Mouse (Mus musculus) cerebellum, postnatal 4 days (tissue): ENCODE results near the gene Exoc6b.

ENCODE experiments used
- DNase-seq, 2 experiments: peaks; one replicate each; pipeline ENCODE4 v3.0.0; 2022; ENCODE audit warnings: low spot score in 2 of 2, mixed read lengths in 1 of 2

The Exoc6b gene

DNA sequence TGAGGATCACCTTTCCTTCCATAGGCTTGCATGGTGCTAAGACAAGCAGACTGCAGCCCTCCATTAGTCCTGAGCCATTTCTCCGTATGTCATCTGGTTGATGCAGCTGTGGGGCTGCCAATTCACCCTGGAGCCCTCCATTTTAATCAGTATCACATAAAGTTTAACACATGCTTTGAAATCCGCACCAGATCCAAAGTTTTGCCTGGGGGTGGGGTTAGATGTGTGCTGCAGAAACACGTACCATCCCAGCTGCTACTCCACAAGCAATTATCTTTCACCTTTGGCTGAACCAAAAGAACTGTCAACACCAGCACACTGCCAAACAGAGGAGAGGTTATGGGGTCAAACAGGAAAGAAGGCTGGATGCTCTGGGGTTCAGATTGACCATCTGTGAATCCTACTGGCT lies 92.7 kb downstream of the Exoc6b start:
- no peak for DNase-seq

DNA sequence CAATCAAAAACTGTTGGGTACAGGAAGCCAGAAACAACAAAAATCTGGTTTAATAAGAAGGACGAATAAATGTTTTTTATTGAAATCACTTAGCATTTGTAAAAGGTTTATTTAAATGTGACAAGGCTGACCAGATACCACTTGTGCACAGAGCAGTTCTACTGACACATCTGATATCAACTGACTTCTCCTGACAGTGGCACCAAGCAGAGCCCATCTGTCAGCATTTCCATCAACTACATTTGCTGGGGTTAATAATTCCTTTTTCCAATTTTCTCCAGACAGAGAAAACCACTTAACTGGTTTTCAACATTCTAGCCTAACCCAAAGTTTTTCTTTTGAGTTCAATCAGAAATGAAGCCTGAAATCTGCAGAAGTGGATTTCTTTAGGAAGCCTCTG lies 100.8 kb downstream of the Exoc6b start:
- DNase-seq: no peak

DNA sequence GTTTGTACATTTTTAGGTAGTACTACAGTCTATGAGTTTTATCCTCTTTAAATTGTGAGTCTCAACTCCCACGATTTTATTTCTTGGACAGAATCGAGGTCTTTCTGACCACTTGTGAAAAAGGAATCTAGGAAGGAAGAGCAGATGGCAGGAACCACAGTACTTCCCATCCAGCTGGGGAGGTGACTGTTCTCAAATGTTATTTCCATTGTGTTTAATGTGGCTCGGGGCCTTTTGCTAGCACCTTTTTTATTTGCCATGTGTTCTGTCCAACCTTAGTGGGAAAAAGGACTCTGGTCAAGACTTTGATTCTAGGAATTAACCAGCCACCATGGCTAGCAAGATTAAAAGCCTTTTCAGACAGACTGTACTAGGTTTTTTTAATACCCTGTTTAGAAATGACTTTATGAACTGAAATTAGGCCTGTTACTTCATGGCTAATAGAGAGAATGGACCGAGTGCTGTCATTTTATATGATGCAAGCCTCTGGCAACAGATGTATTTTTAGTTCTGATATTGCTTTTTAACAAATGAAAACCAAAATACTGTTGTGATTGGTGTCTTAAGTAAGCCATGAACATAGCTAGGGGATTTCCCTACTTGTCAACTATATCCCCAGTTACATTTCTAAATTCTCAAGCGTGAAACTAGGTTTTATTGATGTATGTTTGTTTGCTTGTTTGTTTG lies 104.4 kb downstream of the Exoc6b start:
- DNase-seq: no peak

DNA sequence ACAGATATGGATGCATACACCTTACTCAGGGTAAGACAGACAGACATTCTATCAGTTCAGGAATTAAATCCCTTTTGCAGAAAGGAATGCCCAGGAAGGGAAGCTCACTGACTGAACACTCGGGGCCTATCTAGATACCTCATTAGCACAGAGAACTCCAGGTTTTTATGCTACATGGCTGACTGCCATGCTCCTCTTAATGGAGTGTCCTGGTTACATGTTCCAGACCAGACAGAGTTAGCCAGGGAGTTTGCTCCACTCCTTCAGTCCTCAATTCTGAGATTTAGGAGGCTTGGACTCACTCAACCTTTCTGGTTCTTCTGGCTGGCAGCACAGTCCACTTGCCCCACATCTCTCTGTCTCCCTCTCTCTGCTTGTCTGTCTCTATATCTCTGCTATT lies 106.3 kb downstream of the Exoc6b start:
- no peak for DNase-seq

DNA sequence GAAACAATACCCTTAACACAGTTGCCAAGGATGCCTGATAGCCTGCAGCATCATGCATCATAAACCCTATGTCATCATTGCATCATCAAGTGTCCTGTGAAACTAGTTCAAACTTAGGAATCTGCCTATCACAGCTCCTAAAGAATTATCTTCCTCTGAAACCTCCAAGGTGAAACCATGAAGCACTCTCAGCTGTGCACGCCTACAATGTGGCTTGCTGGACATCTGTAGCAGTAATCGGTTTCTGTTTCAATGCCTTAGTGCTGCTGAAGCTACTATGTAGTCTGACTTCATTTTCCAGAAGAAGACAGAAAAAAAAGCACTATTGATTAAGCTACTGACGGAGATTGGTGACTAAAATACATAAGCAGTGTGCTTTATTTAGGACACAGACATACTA lies 107.5 kb downstream of the Exoc6b start:
- DNase-seq: no peak

DNA sequence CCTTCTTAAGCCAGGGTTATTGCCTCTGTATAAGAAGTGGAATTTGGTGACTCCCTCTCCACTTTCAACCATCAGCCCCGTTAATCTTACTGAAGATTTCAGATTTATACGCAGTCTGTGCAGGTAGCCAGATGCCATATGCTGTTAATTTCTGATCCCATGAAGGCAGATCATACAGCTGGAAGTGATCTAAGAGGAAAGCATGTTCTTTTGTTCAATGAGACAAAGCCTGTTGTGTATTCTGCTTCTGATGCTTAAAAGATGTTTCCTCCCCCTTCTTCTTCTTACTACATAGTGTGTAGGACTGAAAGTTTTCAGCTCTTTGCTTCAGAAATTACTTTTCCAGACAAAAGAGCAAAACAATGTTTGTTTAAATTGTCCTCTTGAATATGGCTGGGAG lies 109.8 kb downstream of the Exoc6b start:
- no peak for DNase-seq

DNA sequence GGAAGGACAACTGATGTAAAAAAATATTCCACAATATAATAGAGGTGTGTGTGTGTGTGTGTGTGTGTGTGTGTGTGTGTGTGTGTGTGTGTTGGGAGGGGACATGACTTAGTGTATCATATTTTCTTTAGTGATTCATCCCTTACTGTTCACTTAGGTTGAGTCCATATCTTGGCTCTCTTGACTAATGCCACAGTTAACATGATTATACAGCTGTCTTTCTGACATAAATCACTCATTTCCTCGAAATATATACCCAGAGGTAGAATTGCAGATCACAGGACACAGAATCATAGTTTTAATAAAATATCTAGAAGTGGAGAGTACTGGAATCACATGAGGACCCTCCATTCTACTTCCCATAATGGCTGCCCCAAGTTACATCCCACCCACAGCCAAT lies 117.7 kb downstream of the Exoc6b start:
- no peak for DNase-seq

DNA sequence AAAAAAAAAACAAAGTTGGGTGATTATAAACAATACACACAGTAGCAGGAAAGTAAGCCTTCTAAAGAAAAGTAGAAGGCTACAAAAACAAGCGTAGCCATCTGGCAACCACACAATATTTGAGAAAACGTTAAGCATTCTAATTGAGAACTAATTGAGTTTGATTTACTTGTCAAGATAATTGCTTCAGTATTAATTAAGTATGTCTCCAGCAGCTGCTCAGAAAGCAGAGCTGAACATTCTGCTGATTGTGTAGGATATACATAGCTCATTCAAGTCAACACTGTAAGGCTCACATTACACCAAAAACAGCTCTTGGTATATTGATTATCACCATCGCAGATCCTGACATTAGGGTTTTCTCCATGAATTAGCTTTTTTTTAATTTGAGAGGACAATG lies 122.7 kb downstream of the Exoc6b start:
- no peak for DNase-seq

DNA sequence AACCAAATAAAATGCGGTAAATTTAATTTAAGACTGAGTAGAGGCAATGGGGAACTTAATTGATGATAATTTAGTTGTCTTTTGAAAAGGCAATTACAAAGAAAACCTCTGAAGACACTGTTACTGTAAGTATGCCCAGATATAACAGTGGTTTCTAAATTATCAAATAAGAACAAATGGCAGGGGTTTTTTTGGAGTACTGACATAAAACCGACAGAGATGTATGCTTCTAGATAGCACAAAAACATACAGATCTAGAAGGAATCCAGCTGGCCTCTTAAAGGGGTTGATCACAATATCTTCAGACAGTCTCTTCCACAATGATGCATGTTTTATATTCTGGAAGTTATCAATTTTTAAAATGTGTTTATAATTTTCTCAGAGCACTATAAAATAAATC lies 123.2 kb downstream of the Exoc6b start:
- no peak for DNase-seq

DNA sequence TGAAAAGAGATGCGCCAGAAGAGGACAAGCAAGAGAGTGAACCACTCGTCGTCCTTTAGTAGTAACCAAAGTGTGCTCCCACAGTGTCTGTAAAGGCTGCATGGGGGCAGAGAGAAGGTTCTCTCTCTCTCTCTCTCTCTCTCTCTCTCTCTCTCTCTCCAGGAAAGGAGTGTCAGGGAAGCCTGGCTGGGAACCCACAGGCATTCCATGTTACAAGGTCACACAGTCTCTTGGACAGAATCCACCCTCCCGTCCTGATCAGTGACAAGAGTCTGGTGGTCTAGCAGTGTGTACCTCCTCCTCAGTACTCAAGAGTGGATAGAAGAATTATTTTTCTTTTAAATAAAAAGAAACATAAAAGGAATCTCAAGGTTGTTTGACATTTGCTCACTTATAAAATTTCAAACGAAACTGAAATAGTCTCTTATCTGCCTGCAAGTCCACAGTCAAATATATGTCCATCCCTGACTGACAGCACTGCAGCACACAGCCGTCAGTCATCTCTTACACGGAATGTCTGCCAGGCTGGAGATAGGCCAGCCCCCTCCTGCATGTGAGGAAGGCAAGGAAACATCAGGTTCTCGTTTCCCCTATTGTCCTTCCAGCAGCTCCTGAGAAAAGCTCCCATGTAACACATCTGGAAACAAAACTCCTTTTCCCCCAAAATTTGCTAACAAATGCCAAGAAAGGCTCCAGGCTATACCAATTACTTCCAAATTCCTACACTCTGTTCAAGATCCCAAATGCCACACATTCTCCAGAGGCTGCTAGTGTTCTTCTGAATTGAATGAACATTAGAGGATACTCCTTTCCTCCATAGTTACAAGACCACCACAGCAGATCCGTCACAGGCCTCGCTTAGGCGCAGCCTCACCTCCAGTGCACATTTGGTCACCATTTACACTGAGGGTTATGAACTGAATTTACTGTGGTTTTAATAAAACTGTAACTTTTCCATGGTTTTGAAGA lies 136.1 kb downstream of the Exoc6b start:
- no peak for DNase-seq

DNA sequence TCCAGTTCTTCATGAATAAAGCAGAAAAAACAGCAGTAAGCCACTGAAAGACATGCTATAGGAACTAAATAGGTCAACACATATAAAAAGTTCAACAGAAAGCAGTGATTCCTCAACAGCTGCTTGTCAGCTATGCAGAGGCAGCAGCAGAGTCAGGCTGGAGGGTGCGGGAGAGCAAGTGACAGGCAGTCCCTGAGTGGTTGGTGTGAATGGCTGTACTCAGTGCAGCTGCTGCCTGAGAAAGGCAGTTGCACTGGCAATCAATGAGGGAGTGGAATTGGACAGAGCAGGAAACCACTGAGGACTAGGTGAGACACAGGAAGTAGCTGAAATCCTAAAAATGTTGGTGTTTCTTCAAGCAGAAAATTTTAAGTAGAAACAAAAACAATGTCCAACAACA lies 138.3 kb downstream of the Exoc6b start:
- no peak for DNase-seq

DNA sequence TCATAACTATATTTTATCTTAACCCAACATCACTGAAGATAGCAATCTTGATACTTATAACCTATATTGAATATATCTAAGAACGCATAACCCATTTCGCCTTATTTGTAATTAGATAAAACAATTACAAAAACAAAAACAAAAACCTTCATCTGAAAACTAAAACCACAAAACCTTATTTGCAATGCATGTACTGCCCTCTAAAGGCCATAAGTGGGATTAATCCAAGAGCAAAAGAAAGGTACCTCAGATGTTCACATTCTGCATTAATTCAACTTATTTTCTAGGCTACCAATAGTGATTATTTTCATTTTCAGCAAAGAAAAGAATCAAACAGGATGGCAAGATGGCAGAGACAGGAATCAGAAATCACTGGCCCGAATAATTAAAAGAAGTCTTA lies 143.2 kb downstream of the Exoc6b start:
- DNase-seq: no peak

DNA sequence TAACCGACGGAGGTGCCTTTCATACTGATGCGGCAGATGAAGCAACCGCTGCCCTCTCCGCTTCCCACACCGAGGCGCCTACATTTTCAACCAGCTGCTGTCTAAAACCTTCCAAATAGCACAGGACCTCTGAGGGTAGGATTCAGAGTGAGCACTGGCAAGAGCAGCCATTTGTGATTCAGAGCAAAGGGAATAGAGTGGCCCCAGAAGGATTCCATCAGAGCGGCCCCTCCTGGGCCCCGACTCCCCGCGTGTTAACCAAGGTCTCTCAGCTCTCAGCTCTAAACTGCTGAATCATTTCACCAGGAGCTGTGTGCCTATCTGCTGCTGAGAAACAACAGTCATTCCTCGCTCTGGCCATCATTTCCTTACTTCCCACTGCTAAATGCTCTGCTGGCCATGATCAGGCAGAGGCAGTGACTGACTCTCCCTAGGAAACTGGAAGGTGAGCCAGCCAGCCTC lies 145.5 kb downstream of the Exoc6b start:
- no peak for DNase-seq

DNA sequence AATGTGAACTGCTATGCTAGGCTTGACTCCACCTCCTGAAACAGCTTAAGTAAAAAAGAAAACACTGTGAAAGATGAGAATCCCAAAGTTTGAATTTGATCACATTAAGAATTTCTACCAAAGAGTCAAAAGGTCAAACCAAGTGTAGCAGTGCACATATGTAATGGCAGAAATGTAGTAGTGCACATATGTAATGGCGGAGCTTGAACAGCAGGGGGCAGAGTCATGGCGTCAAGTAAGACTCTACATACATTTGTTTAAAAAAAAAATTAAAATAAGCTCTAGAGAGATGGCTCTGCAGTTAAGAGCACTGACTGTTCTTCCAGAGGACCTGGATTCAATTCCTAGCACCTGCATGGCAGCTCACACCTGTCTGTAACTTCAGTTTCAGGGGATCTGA lies 153.0 kb downstream of the Exoc6b start:
- DNase-seq: peak in 1 of 2 experiments; percentile 13

DNA sequence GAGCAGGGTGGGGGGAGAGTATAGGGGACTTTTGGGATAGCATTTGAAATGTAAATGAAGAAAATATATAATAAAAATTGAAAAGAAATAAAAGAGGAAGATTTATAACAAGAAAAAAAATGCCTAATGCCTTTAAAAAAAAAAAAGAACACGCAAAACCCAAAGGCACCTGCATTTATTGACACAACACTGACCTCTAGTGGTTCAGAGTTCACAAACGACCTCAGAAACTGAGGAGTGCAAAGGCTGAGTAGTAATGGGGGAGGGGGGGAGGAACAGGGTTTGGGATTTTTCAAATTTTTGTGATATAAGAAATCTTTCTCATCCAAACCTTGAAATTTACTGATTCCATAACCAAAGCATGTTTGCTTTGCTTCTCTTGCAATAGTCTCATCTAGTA lies 156.9 kb downstream of the Exoc6b start:
- DNase-seq: peak in 1 of 2 experiments; percentile 17

DNA sequence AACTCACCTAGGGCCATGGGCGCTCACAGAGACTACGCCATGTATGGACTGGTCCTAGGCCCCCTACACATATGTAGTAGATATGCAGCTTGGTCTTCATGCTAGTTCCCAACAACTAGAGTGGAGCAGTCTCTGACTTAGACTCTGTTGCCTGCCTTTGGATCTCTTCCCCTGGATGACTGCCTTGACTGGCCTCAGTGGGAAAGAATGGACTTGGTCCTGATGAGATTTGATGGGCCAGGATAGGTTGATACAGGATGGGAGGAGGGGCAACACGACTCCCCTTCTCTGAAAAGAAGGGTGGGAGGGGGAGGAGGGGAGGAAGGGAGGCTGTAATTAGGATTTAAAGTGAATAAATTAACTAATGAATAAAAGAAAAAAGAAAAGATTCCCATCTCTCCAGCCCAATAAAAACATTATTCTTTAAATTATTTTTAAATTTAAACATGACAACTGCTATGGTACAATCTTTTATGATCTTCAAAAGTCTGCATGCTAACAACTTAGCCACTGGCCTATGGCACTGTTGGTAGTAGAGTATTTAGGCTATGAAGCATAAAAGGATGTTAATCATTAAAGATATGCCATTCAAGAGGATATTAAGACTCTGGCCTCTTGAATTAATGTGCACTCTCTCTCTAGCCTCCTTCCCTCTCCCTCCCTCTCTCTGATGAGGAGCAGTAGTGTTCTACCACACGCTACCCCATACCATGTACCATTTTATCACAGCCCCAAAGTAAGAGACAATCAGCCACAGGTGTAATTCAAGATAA lies 170.1 kb downstream of the Exoc6b start:
- no peak for DNase-seq

DNA sequence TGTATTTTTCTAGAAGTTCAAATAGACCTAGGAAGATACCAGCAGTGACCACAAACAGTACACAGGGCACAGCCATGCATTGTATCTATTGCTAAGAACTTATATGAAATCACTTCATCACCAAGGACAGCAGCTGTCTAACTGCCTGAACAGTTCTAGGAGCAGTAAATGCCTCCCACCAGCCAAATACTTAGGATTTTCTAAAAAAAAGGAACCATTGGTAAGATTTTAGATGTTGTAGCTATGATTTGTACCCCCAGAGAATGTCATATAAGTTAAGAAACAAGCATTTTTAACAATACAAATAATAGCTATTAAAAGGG lies 175.6 kb downstream of the Exoc6b start:
- no peak for DNase-seq

DNA sequence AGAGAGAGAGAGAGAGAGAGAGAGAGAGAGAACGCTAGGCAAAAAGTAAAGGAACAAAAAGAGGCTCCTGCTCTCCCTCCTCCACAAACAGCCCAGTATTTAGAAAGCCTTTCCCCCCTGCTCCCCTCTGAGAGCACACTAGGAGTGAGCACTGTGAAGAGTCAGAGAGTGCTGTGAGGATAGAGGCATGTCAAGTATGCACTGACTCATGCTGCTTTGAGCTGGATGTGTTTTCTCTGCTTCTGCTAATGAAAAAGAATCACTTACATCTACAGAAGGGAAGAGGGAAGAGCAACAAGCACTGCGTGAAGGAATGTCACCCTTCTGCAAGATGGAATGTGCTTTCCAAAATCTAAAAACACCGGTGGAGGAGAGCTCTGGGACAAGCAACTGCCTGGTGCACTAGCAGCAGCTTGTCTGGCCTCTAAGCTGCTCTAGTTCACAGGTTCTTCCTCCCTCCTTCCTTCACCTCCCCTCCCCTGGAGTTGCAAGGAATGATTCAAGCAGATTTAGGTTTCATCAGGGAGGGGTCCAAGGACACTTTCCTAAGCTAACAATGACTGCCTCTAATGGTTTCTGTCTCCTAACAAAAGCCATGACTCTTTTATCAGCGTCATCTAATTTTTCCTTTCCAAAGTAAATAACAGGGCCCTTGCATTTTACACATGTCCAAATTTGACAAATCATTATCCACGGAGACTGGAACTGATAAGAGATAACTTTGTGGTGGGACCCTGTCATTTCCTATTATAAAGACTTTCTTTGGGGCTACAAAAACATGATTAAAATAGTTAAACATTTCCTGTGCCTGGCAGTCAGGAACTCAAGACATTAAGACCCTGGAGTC lies 176.2 kb downstream of the Exoc6b start:
- no peak for DNase-seq

DNA sequence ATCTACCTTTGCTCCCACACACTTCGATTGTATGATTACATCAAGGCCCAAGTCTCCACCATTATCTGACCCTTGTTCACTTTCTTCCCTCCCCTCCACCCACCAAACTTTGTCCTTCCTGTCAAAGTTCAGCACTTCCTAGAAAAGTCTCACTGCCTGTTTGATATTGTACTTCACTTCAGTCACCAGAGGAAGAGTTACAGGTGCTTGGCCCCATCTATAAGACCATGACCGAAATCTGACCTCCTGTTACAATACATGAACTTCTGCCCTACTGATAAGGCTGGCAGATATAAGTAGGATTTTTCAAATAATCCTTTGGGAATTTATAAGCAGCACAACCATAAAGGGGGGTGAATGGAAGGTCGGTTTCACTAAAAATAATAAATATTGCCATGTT lies 182.8 kb downstream of the Exoc6b start:
- DNase-seq: no peak

DNA sequence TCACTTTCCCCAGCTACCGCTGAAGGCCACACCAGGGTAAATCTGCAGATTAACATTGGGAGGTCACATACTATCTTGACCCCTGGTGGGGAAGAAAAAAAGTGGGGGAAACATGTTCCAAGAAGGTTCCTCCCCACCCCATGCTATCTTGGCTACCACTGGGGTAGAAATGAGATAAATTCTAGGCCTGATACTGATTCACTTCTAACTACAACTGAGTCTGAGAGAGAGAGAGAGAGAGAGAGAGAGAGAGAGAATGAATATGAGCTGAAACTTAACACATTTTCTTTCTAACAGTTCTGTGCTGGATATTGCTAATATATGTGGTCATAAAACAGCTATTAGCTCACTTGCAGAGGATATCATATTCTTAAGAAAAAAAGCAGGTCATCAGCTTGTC lies 184.2 kb downstream of the Exoc6b start:
- no peak for DNase-seq

DNA sequence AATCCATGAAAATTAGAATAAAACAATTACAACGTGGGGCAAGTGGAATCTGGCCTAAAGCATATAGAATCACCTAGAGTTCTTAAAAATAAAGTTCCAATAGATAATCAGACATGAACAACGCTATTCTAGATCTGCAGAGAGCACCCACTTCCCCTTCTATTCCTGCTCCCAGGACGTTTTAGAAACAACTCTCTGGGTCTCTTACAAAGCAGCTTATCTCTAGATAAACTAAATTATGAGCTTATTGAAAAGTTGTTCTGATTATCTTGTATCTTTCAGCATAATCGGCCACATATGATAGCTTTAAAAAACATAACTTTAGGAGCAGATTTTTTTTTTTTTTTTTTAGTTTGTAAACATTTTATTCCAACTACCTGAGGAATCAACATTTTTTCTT lies 185.6 kb downstream of the Exoc6b start:
- DNase-seq: no peak
